ENCODE assay signal across 9 mouse cellular contexts in genomic region chr19:27218561-27219262, GRCm38 (mm10). TPM values are rescaled to one million over a fixed set of nuclear protein-coding genes. Genes with fewer than 3 reads are reported as not detected.
DNase-seq lines count a peak whose midpoint lies in the region; ATAC-seq and TF ChIP-seq lines count a peak whose summit lies in the region.
"Had no signal": no experiment of that assay in that cellular context is flagged by ENCODE, and none has a peak within 500 bp of the region (broad histone marks: within the 10 kb centered on the region; RNA-seq: fewer than 3 reads in every experiment).

No protein-coding gene starts in this region.

- H3K9ac ChIP-seq in forebrain, embryonic 15.5 days (replicated peaks), result peak overlapping the region; percentile 94
- peak overlapping the region; percentile 27; the same call in 1 of the 2 replicates for H3K9ac ChIP-seq in liver, embryonic 13.5 days
- peak overlapping the region; percentile 73 for H3K9ac ChIP-seq in neural tube, embryonic 11.5 days (ENCODE audit: low read length)

- WGBS in forebrain, embryonic 15.5 days, result under 1% methylated on average over 30 of the region's 30 CpGs
- WGBS in liver, embryonic 13.5 days (ENCODE audit: insufficient replicate concordance), result 2% methylated on average over 30 of the region's 30 CpGs
- under 1% methylated on average over 30 of the region's 30 CpGs for WGBS in neural tube, embryonic 11.5 days

- peak overlapping the region; percentile 95 for H3K27ac ChIP-seq in forebrain, embryonic 15.5 days (replicated peaks)
- 0 out of 2 replicates have a peak overlapping the region, but pooled peaks have one; percentile 23 for H3K27ac ChIP-seq in liver, embryonic 13.5 days
- no peak overlapping the region for H3K27ac ChIP-seq in neural tube, embryonic 11.5 days (ENCODE audit: low read depth, low read length)

- TF ChIP-seq CTCF in C2C12 (IDR thresholded peaks at IDR 0.05; ENCODE audit: control insufficient read depth, insufficient read depth, insufficient read length), result no peak

- H3K79me2 ChIP-seq in C2C12 (ENCODE audit: control insufficient read depth, insufficient read depth), result no peaks in the 10 kb centered on the region

- H3K4me3 ChIP-seq in C2C12 (ENCODE audit: insufficient read depth, poor library complexity, severe bottlenecking), result no peak overlapping the region
- H3K4me3 ChIP-seq in forebrain, embryonic 15.5 days, result peak overlapping the region; percentile 93
- H3K4me3 ChIP-seq in liver, embryonic 13.5 days (replicated peaks), result peak overlapping the region; percentile 55
- H3K4me3 ChIP-seq in neural tube, embryonic 11.5 days (ENCODE audit: low read depth, low read length), result peak overlapping the region; percentile 80

- DNase-seq in cerebellum, adult 11-12 months, result peak; percentile 73
- peak; percentile 86 to 90 for DNase-seq in heart, postnatal 10 days
- DNase-seq in kidney, postnatal 36 days, result peak; percentile 87 to 91
- DNase-seq in liver, embryonic 13.5 days, result no peak
- peak; percentile 68 for DNase-seq in neural tube, embryonic 11.5 days (ENCODE audit: low spot score)
- peak; percentile 60 for DNase-seq in urinary bladder, postnatal 14 days (ENCODE audit: low spot score)

- H3K27me3 ChIP-seq in C2C12 (ENCODE audit: control insufficient read depth, insufficient read depth, insufficient read length), result peaks cover 25% of the 10 kb centered on the region
- no peaks in the 10 kb centered on the region for H3K27me3 ChIP-seq in forebrain, embryonic 15.5 days
- peaks cover 58% of the 10 kb centered on the region for H3K27me3 ChIP-seq in liver, embryonic 13.5 days
- H3K27me3 ChIP-seq in neural tube, embryonic 11.5 days (ENCODE audit: control insufficient read depth, insufficient read depth, low read length), result no peaks in the 10 kb centered on the region

- no peaks in the 10 kb centered on the region for H3K9me3 ChIP-seq in forebrain, embryonic 15.5 days
- no peaks in the 10 kb centered on the region for H3K9me3 ChIP-seq in liver, embryonic 13.5 days (replicated peaks)
- H3K9me3 ChIP-seq in neural tube, embryonic 11.5 days (ENCODE audit: control insufficient read depth, low read length), result no peaks in the 10 kb centered on the region

- H3K36me3 ChIP-seq in C2C12 (ENCODE audit: control insufficient read depth, insufficient read depth), result no peaks in the 10 kb centered on the region
- H3K36me3 ChIP-seq in forebrain, embryonic 15.5 days, result no peaks in the 10 kb centered on the region
- no peaks in the 10 kb centered on the region for H3K36me3 ChIP-seq in liver, embryonic 13.5 days
- no peaks in the 10 kb centered on the region for H3K36me3 ChIP-seq in neural tube, embryonic 11.5 days (ENCODE audit: control insufficient read depth, insufficient read depth, low read length)
- H3K36me3 ChIP-seq: G1E had no signal

- intact Hi-C loops in heart, postnatal 10 days (cut with DNase I), result loop anchor here (5.0 kb wide), 2 partner anchors 116 to 181 kb away; no protein-coding TSS in a partner anchor

- ATAC-seq in forebrain, embryonic 15.5 days (replicated peaks), result 0 out of 2 replicates have a peak, but pooled peaks have one; percentile 17
- peak; percentile 41 for ATAC-seq in liver, embryonic 13.5 days (ENCODE audit: low read depth)
- peak; percentile 67 for ATAC-seq in neural tube, embryonic 11.5 days (ENCODE audit: insufficient read depth, low FRiP score, low TSS enrichment)

- peak overlapping the region; percentile 96 for H3K4me2 ChIP-seq in forebrain, embryonic 15.5 days (replicated peaks)
- H3K4me2 ChIP-seq in liver, embryonic 13.5 days, result peak overlapping the region; percentile 67
- H3K4me2 ChIP-seq in neural tube, embryonic 11.5 days (ENCODE audit: low read depth), result peak overlapping the region; percentile 80

- H3ac ChIP-seq in C2C12 (ENCODE audit: control insufficient read depth, insufficient read length, low read depth), result no peak overlapping the region

- peaks cover 38% of the 10 kb centered on the region for H3K4me1 ChIP-seq in forebrain, embryonic 15.5 days
- H3K4me1 ChIP-seq in liver, embryonic 13.5 days (replicated peaks), result no peaks in the 10 kb centered on the region; the same call in 1 of the 2 replicates
- H3K4me1 ChIP-seq in neural tube, embryonic 11.5 days (ENCODE audit: control insufficient read depth, insufficient read depth, low read length), result no peaks in the 10 kb centered on the region

- H3K79me3 ChIP-seq in C2C12 (ENCODE audit: low read depth), result no peaks in the 10 kb centered on the region

TF ChIP-seq in C2C12, 6 proteins besides CTCF, POLR2A, EP300 and RAD21:
- TF ChIP-seq MYOD1 (IDR thresholded peaks at IDR 0.05; ENCODE audit: control insufficient read depth, insufficient read length, low read depth) (no peak), USF1 (IDR thresholded peaks at IDR 0.05; ENCODE audit: low read depth) (peak; percentile 6)

RNA-seq across cellular contexts. Expression of gene Vldlr, which starts 2.4 kb away (rescaled TPM):
- 0.21 TPM for polyA plus RNA-seq in C2C12 (2012; fragmentation: generic; extraction: Trizol)
- polyA plus RNA-seq in forebrain, embryonic 15.5 days (2015; fragmentation: Nextera tagmentation; extraction: Ambion mirVana), result 34.7 and 38.4 TPM in 2 replicates
- total RNA-seq in heart, postnatal 10 days (2021), result 100 to 1,000 TPM; 160 to 178 TPM
- 1.6 and 1.8 TPM in 2 replicates for polyA plus RNA-seq in liver, embryonic 13.5 days (2015; fragmentation: Nextera tagmentation; extraction: Ambion mirVana)
- polyA plus RNA-seq in neural tube, embryonic 11.5 days (2014; fragmentation: Nextera tagmentation; extraction: Ambion mirVana), result 12.2 and 14.3 TPM in 2 replicates
- polyA plus RNA-seq: G1E had no signal

Comparison
In these comparisons a context has a peak if more than half of its experiments do, and no peak if none do; other contexts are left out.
1. ATAC-seq: peak in every context shown above with its lines; median percentile 67 in neural tube, embryonic 11.5 days; 41 in liver, embryonic 13.5 days; 17 in forebrain, embryonic 15.5 days.
2. H3K9ac ChIP-seq: peak in every context shown above with its lines; median percentile 94 in forebrain, embryonic 15.5 days; 73 in neural tube, embryonic 11.5 days; 27 in liver, embryonic 13.5 days.